Mouse (Mus musculus): ENCODE measurements around the gene 4932438H23Rik. TPM values are rescaled to one million over a fixed set of nuclear protein-coding genes. Genes with fewer than 3 reads are reported as not detected.

4932438H23Rik gene
- total RNA-seq, 1 experiment: 0.36 TPM

GRCm38 (mm10) chr16:91099444-91100065 lies 4.6 kb upstream of the 4932438H23Rik start:
- Histone ChIP-seq H3K9ac (ENCODE audit: insufficient read depth, low read depth, low read length, poor library complexity, severe bottlenecking) (no peak overlapping the region), H3K4me3 (ENCODE audit: insufficient read depth in 1 of 2, low read depth in 1 of 2, low read length in 2 of 2, poor library complexity in 1 of 2, severe bottlenecking in 1 of 2) (no peak overlapping the region), H3K27ac (ENCODE audit: insufficient read depth, low read depth, low read length, poor library complexity, severe bottlenecking) (no peak overlapping the region), H3K4me1 (ENCODE audit: control insufficient read depth in 2 of 2, insufficient read depth in 2 of 2, low read length in 2 of 2, poor library complexity in 1 of 2) (no peaks in the 10 kb centered on the region), H3K9me3 (ENCODE audit: control insufficient read depth, insufficient read depth, low read depth, low read length) (no peaks in the 10 kb centered on the region), H3K36me3 (ENCODE audit: control insufficient read depth, insufficient read depth, low read length, poor library complexity, severe bottlenecking) (no peaks in the 10 kb centered on the region)
- in situ Hi-C loops (cut with MboI; ENCODE audit: low sequenced_read_pairs in 2 of 2, unreplicated experiment in 2 of 2): loop anchor here in 1 of 2 experiments (25.0 kb wide), 1 partner anchor 263 kb away; the partner anchor contains the start of gene Ifnar2
- DNase-seq (ENCODE audit: low read depth, low spot score): no peak
- no peak for TF ChIP-seq MAFK (IDR thresholded peaks at IDR 0.05; ENCODE audit: insufficient read depth, low read depth, low read length)
- no peak for TF ChIP-seq ZNF384 (IDR thresholded peaks at IDR 0.05; ENCODE audit: low read depth, low read length)
- no peak for TF ChIP-seq ZC3H11A (IDR thresholded peaks at IDR 0.05; ENCODE audit: borderline replicate concordance, low read depth, low read length)
- no peak for TF ChIP-seq HCFC1 (IDR thresholded peaks at IDR 0.05; ENCODE audit: borderline replicate concordance, insufficient read depth, low read length)
- no peak for TF ChIP-seq CHD2 (IDR thresholded peaks at IDR 0.05; ENCODE audit: low read depth, low read length)

DNA sequence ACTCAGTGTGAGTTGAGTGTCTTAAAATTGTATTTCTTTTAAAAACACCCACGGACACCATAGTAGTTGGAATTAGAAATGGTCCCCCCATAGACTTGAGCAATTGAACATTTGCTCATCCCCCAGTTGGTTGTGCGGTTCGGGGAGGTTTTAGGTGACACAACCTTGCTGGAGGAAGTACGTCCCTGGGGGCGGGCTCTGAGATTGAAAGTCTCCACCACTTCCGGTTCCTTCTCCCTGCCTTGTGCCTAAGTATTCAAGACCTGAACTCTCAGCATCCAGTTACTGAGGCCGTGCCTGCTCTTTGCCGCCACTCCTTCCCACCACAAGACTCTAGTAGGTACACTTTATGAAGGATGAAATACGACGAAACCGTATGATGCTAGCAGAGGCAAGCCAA lies 2.9 kb upstream of the 4932438H23Rik start:
- TF ChIP-seq HCFC1 (IDR thresholded peaks at IDR 0.05; ENCODE audit: borderline replicate concordance, insufficient read depth, low read length) (no peak), ZC3H11A (IDR thresholded peaks at IDR 0.05; ENCODE audit: borderline replicate concordance, low read depth, low read length) (no peak), MAFK (IDR thresholded peaks at IDR 0.05; ENCODE audit: insufficient read depth, low read depth, low read length) (no peak), ZNF384 (IDR thresholded peaks at IDR 0.05; ENCODE audit: low read depth, low read length) (no peak), CHD2 (IDR thresholded peaks at IDR 0.05; ENCODE audit: low read depth, low read length) (no peak)
- 0 out of 2 replicates have a peak, but pooled peaks cover 1% of the 10 kb centered on the region for H3K9me3 ChIP-seq (ENCODE audit: control insufficient read depth, insufficient read depth, low read depth, low read length)

GRCm38 (mm10) chr16:91096984-91097506 lies 2.1 kb upstream of the 4932438H23Rik start:
- in situ Hi-C loops (cut with MboI; ENCODE audit: low sequenced_read_pairs in 2 of 2, unreplicated experiment in 2 of 2): loop anchor here in 1 of 2 experiments (25.0 kb wide), 1 partner anchor 265 kb away; the partner anchor contains the start of gene Ifnar2
- Histone ChIP-seq H3K4me3 (ENCODE audit: insufficient read depth in 1 of 2, low read depth in 1 of 2, low read length in 2 of 2, poor library complexity in 1 of 2, severe bottlenecking in 1 of 2) (no peak overlapping the region), H3K4me1 (ENCODE audit: control insufficient read depth in 2 of 2, insufficient read depth in 2 of 2, low read length in 2 of 2, poor library complexity in 1 of 2) (no peaks in the 10 kb centered on the region), H3K9ac (ENCODE audit: insufficient read depth, low read depth, low read length, poor library complexity, severe bottlenecking) (no peak overlapping the region), H3K36me3 (ENCODE audit: control insufficient read depth, insufficient read depth, low read length, poor library complexity, severe bottlenecking) (no peaks in the 10 kb centered on the region), H3K27ac (ENCODE audit: insufficient read depth, low read depth, low read length, poor library complexity, severe bottlenecking) (no peak overlapping the region), H3K9me3 (ENCODE audit: control insufficient read depth, insufficient read depth, low read depth, low read length) (peaks cover 5% of the 10 kb centered on the region; the same call in 1 of the 2 replicates)
- TF ChIP-seq CHD2 (IDR thresholded peaks at IDR 0.05; ENCODE audit: low read depth, low read length) (no peak), HCFC1 (IDR thresholded peaks at IDR 0.05; ENCODE audit: borderline replicate concordance, insufficient read depth, low read length) (no peak)
- no peak for DNase-seq (ENCODE audit: low read depth, low spot score)

More for the DNA sequence above, 2.9 kb upstream of the 4932438H23Rik start:
- H3K4me1 ChIP-seq (ENCODE audit: control insufficient read depth in 2 of 2, insufficient read depth in 2 of 2, low read length in 2 of 2, poor library complexity in 1 of 2): no peaks in the 10 kb centered on the region
- no peaks in the 10 kb centered on the region for H3K36me3 ChIP-seq (ENCODE audit: control insufficient read depth, insufficient read depth, low read length, poor library complexity, severe bottlenecking)
- DNase-seq (ENCODE audit: low read depth, low spot score): no peak
- H3K4me3 ChIP-seq (ENCODE audit: insufficient read depth in 1 of 2, low read depth in 1 of 2, low read length in 2 of 2, poor library complexity in 1 of 2, severe bottlenecking in 1 of 2): no peak overlapping the region
- no peak overlapping the region for H3K9ac ChIP-seq (ENCODE audit: insufficient read depth, low read depth, low read length, poor library complexity, severe bottlenecking)
- in situ Hi-C loops (cut with MboI; ENCODE audit: low sequenced_read_pairs in 2 of 2, unreplicated experiment in 2 of 2): loop anchor here in 1 of 2 experiments (25.0 kb wide), 1 partner anchor 264 kb away; the partner anchor contains the start of gene Ifnar2
- no peak overlapping the region for H3K27ac ChIP-seq (ENCODE audit: insufficient read depth, low read depth, low read length, poor library complexity, severe bottlenecking)

GRCm38 (mm10) chr16:91096016-91096415 lies 1.1 kb upstream of the 4932438H23Rik start:
- no peak for TF ChIP-seq HCFC1 (IDR thresholded peaks at IDR 0.05; ENCODE audit: borderline replicate concordance, insufficient read depth, low read length)
- no peak for TF ChIP-seq ZNF384 (IDR thresholded peaks at IDR 0.05; ENCODE audit: low read depth, low read length)
- TF ChIP-seq ZC3H11A (IDR thresholded peaks at IDR 0.05; ENCODE audit: borderline replicate concordance, low read depth, low read length): no peak
- TF ChIP-seq CHD2 (IDR thresholded peaks at IDR 0.05; ENCODE audit: low read depth, low read length): no peak
- no peak for TF ChIP-seq MAFK (IDR thresholded peaks at IDR 0.05; ENCODE audit: insufficient read depth, low read depth, low read length)
- Histone ChIP-seq H3K4me1 (ENCODE audit: control insufficient read depth in 2 of 2, insufficient read depth in 2 of 2, low read length in 2 of 2, poor library complexity in 1 of 2) (no peaks in the 10 kb centered on the region), H3K4me3 (ENCODE audit: insufficient read depth in 1 of 2, low read depth in 1 of 2, low read length in 2 of 2, poor library complexity in 1 of 2, severe bottlenecking in 1 of 2) (no peak overlapping the region), H3K9ac (ENCODE audit: insufficient read depth, low read depth, low read length, poor library complexity, severe bottlenecking) (no peak overlapping the region), H3K36me3 (ENCODE audit: control insufficient read depth, insufficient read depth, low read length, poor library complexity, severe bottlenecking) (no peaks in the 10 kb centered on the region), H3K9me3 (ENCODE audit: control insufficient read depth, insufficient read depth, low read depth, low read length) (peaks cover 7% of the 10 kb centered on the region; the same call in 1 of the 2 replicates), H3K27ac (ENCODE audit: insufficient read depth, low read depth, low read length, poor library complexity, severe bottlenecking) (no peak overlapping the region)
- DNase-seq (ENCODE audit: low read depth, low spot score): no peak
- in situ Hi-C loops (cut with MboI; ENCODE audit: low sequenced_read_pairs in 2 of 2, unreplicated experiment in 2 of 2): loop anchor here in 1 of 2 experiments (25.0 kb wide), 1 partner anchor 266 kb away; the partner anchor contains the start of gene Ifnar2

All from ES-E14 (cell line).